Mouse (Mus musculus) kidney, adult 2 months (tissue): Measurements from ENCODE around the gene Kcnip4.

Experiments used
- CTCF ChIP-seq: fragments of 200-500 bp; conservative IDR thresholded peaks from 2 replicates; pipeline ENCODE4 v1.5.1; 2011; ENCODE audit warnings: low read depth, mild to moderate bottlenecking, control low read depth, low read length, moderate library complexity, mixed read lengths; ENCODE audit not compliant: insufficient read depth, insufficient read length
- POLR2A ChIP-seq: fragments of 200-500 bp; IDR thresholded peaks from one replicate; pipeline ENCODE4 v1.6.1; 2011; ENCODE audit warnings: low read depth, low read length, control low read depth

GRCm38 (mm10) chr5:49370543-49371076, 154.1 kb downstream of the Kcnip4 start:
- TF ChIP-seq CTCF (no peak), POLR2A (no peak)
